Mouse (Mus musculus): ENCODE measurements around the gene Gm10666.
"Not testable (repeated sequence)": the region's sequence is repeated elsewhere in the genome, so short reads cannot be mapped to it uniquely, and the experiment has no call there.

Gene Gm10666

GRCm38 (mm10) chr7:22134641-22135040, at the start of gene Gm10666:
TSS of gene Gm10666 (minus strand) at chr7:22134741.
- not testable (repeated sequence) for DNase-seq (ENCODE audit: low read depth, low spot score)

- not testable (repeated sequence) for DNase-seq (ENCODE audit: low read depth, low spot score)
Measured at GRCm38 (mm10) chr7:22163935-22164334, 29.4 kb upstream of the Gm10666 start, which contains the start of gene Vmn1r142. TSS of gene Vmn1r142 (minus strand) at chr7:22164035.

- DNase-seq (ENCODE audit: low read depth, low spot score) = not testable (repeated sequence)
Measured at GRCm38 (mm10) chr7:22118145-22118544, 16.4 kb downstream of the Gm10666 start, which contains the start of gene Gm16451. TSS of gene Gm16451 (minus strand) at chr7:22118245.
